Mouse (Mus musculus): Measurements from ENCODE around the gene Evc.

Gene Evc

GRCm38 (mm10) chr5:37336485-37337105 is at the start of gene Evc:
Gene Evc, minus strand, starts transcription at chr5:37336894.
- in situ Hi-C loops (cut with MboI, MseI), result no loop called here

DNA sequence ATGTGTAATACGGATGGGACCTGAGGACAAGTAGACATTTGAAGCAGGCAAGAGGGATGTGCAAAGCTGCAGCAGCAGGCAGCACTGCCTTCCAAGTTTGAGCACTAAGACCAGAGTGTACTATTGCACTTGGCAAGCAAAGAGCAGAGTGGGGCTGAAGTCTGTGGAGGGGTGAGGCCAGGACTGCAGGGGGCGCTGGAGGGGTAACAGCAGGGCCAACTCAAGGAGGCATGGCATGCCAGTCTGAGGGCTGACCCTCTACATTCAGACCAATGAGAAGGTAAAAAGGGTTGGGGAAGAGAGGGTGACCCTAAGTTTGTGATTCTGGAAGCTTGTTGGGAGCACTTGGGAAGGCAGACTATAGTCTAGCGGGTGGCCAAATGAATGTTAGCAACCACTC is 46.9 kb upstream of the Evc start:
- in situ Hi-C loops (cut with MboI, MseI), result no loop called here

DNA sequence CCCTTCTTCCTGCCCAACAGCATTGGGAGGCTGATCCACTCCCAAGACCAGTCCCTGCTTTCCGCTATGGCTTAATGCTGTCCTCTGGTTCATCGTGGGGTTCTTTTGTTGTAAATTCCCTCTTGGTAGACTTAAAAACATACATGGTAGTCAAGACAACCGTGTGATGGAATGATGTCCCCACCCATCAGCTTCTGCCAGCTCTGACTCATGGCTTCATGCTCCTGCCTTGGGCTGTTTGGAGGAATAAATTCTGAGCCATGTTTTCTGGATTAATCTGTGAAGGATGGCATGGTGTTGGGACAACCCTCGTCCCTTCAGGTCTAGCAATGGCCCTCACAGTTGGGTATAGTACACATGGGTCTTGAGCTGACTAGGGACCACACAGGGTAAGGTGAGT is 43.9 kb upstream of the Evc start:
- in situ Hi-C loops (cut with MboI, MseI), result no loop called here

- in situ Hi-C loops (cut with MboI, MseI), result no loop called here
These were observed 40.7 kb upstream of the Evc start for GRCm38 (mm10) chr5:37377376-37377775.

- in situ Hi-C loops (cut with MboI, MseI), result no loop called here
These were observed 32.1 kb upstream of the Evc start for GRCm38 (mm10) chr5:37368796-37369195.

GRCm38 (mm10) chr5:37365751-37366150 is 29.1 kb upstream of the Evc start:
- in situ Hi-C loops (cut with MboI, MseI), result no loop called here

DNA sequence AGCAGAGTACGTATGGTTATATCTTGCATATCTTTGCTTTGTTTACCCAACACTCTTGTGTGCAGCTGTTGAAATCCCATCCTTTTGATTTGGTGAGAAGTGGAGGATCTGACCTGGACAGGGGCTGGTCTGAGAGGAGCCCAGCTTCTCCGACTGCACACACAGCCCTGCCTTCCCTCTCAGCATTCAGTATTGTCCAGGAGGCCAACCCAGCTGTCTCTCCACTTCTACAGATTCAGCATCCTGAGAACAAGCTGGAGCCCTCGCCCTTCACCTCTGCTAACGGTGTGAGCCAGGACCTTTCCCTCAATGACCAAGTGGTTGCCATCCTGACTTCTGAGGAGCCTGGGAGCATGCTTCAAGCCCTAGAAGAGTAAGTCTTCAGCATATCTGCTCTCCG is 26.6 kb upstream of the Evc start:
- in situ Hi-C loops (cut with MboI, MseI), result no loop called here

- in situ Hi-C loops (cut with MboI, MseI), result no loop called here
These were observed 25.9 kb upstream of the Evc start for GRCm38 (mm10) chr5:37362618-37363017.

GRCm38 (mm10) chr5:37356027-37356426 is 19.3 kb upstream of the Evc start:
- in situ Hi-C loops (cut with MboI, MseI), result no loop called here

DNA sequence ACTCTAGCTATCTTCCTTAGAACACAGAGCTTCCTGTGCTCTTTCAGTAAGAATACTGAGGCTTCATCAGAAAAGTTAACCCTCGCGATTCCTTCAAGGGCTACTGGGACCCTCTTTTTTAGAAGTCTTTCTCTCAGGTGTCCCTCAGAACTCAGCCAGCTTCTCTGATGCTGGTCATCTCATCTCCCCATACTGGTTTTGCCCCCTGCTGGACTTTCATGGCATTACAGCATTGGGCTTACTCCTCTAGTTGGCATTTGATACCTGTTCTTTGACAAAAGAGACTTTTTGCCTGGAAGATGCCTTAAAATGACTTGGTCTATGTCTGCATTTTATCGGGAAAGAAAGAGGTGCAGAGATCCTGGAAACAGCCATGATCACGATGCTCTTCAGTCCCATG is 17.7 kb upstream of the Evc start:
- in situ Hi-C loops (cut with MboI, MseI), result no loop called here

DNA sequence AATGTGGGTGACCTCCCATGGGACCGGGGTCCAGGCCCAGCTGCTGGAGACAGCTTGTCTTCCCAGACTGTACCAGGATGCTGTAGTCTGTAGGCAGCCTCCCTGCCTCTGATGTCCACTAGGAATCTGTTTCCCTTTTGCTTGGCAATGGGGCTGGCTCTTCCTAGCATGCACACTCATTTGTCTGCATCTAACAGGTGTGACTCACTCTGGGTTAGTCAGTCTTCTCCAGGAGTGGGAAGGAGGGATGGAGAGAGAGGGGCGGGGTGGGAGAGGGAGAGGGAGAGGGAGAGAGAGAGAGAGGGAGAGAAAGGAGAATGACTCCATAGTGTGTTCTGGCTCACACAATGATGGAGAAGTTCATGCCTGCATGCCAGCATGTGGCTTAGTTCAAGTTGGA is 15.1 kb upstream of the Evc start:
- in situ Hi-C loops (cut with MboI, MseI), result no loop called here

DNA sequence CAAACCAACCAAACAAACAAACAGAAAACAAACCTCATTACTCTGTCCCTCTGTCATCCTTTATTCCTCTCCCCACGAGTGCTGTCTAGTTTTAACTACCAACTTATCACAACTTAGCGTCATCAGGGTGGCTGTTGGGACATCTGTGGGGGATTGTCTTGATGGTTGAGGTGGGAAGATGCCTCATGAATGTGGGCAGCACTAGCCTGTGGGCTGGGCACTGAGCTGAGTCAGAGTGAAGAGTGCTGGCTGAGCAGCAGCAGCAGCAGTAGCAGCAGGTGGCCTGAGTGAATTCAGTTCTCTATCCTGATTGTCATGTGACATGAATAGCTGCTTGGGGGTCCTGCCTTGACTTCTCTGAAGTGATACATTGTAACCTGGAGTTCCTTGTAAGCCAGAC is 7.3 kb upstream of the Evc start:
- in situ Hi-C loops (cut with MboI, MseI), result no loop called here

DNA sequence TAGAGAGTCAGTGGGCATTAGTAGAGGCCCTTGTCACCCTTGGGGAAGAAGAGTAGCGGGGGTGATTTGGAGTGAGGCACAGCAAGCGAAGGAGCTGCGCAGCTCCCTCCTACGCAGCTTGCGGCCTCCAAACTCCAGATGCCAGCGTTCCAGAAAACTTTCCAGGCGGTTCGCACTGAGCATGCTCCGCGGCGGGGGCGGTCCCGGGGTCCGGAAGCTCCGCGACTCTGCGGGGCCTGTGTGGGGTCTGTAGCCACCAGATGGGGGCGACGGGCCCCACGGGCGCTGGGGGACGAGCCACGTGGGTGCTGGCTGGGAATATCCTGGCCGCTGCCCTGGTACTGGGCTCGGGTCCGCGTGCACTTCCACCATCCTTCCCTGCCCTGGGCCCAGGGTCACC is 1.6 kb upstream of the Evc start, which contains the start of gene Evc2:
TSS of gene Evc2 (plus strand) at position 212 of the 400 bp plus-strand sequence.
- in situ Hi-C loops (cut with MboI, MseI), result no loop called here

GRCm38 (mm10) chr5:37337696-37338095 is 1.0 kb upstream of the Evc start:
- in situ Hi-C loops (cut with MboI, MseI), result no loop called here

DNA sequence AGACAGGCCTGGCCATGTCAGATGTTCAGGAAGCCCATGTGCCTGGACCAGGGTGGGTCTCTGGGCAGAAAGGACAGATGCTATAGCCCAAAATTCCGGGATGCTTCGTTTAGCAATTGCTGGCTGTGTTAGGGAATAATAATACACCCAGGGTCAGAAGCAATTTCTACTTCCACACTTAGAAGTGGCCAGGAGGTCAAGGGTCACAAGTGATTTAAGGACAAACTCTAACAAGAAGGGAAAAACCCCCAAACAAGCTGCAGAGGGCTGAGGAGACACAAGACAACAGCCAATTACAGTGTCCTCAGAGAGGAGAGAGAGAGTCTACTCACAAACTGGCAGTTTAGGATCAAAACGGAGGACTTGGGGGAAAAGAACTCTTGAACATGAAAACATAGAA is 1.6 kb downstream of the Evc start:
- in situ Hi-C loops (cut with MboI, MseI), result no loop called here

DNA sequence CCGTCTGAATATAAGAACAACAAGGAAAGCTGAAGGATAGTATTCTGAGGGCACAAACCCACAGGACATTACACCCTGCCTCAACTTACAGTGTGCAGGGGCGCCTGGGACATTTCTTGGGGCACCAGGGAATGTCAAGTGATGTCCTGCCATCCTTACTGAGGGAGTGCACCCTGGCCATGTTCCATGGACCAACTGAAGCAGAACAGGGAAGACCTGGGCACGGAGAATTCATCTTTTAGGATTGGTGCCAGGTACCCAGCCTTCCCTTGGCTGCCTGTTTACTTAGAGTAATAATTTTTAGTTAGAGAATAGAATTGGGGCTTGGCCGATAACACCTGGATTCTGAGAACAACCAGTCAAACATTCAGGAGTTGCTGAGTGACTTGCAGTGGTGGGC is 4.6 kb downstream of the Evc start:
- in situ Hi-C loops (cut with MboI, MseI), result no loop called here

- in situ Hi-C loops (cut with MboI, MseI), result no loop called here
These were observed 5.6 kb downstream of the Evc start for GRCm38 (mm10) chr5:37331133-37331505.

DNA sequence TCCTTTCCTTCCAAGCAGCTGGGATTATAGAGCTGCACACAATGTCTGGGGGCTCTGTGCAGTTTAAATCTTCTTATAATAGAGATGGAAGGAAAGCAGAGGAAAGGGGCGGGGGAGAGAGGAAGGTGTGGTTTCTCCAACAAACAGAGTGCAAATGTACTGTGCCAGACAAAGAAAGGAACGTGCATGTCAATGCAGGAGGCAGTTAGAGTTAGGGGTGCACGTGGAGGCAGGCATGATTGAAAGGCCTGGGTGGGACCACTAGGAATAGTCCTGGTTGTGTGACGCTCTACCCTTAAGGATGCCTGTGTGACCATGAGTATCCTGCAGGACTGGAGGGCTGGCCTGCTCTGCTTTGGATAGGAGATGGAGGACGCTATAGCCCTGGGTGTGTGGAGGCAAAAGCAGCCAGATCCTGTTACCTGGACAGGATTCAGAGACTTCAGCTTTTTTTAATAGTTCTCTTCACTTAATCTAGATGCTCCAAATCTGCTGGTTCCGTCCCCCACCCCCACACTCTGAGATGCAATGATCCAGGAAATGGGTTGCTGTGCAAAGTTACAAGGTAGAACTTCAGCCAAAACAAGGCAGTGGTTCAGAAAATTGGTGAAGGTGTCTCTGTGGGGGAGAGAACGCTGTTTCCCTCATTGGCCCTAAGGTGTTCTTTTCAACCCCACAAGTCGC is 6.1 kb downstream of the Evc start:
- in situ Hi-C loops (cut with MboI, MseI), result no loop called here

GRCm38 (mm10) chr5:37326675-37327074 is 10.0 kb downstream of the Evc start:
- in situ Hi-C loops (cut with MboI, MseI), result no loop called here

- in situ Hi-C loops (cut with MboI, MseI), result no loop called here
These were observed 15.9 kb downstream of the Evc start for GRCm38 (mm10) chr5:37320761-37321160.

GRCm38 (mm10) chr5:37320174-37320573 is 16.5 kb downstream of the Evc start:
- in situ Hi-C loops (cut with MboI, MseI), result no loop called here

DNA sequence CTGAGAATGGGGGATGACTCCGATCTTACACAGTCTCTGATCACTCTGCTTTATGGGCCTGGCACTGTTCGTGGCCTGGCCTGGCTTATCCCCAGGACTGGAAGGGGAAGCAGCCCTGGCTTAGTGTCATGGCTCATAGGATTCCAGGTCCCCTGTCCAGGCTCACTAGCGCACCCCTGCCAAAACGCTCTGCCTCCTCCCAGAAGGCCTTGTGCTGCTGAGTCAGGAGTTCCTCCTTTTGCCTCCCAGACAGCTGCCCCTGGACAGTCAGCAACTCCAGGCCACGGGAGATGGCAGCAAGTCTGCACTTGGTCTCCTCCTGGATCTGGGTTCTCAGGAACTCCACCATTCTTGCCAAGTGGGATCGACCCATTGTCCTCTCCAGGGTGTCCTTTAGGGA is 18.0 kb downstream of the Evc start:
- in situ Hi-C loops (cut with MboI, MseI), result no loop called here

DNA sequence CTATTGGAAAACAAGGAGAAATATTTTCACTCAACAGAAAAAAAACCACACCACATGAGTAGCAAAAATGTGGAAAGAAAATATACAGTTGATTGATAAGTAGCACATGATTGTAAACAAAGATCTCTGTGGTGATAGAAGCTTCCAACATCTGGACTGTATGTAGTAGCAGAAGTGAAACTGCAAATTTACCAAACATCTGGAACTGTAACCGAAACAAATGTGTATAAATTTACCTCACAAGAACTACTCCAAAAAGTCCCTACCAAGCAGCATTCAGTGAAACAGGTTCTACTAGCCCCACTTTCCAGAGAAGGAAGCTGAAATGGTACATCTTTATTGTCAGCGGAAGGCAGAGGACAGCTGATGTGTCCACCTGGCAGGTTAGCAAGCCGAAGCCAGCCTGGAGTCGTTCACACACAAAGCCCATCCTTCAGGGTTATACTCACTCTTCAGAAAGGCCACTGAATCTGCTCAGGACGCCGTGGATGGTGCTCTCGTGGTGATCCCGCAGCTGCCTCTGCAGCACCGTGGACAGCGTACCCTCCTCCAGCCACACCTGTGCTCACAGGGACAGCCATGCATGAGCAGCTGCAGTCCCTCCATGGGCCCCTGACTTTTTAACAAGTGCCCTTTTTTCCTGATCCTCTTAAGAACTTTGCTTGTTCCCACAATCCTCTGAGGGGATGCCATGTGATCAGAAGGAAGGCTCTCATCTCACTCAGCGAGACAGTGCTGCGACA is 23.5 kb downstream of the Evc start:
- in situ Hi-C loops (cut with MboI, MseI), result no loop called here

All from T-helper 2 cell (primary cell).